Mouse (Mus musculus): Measurements from ENCODE around the gene Tfam. TPM values are rescaled to one million over a fixed set of nuclear protein-coding genes. Genes with fewer than 3 reads are reported as not detected.

The Tfam gene
- polyA plus RNA-seq, 1 experiment from 2014 or later: 74.2 TPM

DNA sequence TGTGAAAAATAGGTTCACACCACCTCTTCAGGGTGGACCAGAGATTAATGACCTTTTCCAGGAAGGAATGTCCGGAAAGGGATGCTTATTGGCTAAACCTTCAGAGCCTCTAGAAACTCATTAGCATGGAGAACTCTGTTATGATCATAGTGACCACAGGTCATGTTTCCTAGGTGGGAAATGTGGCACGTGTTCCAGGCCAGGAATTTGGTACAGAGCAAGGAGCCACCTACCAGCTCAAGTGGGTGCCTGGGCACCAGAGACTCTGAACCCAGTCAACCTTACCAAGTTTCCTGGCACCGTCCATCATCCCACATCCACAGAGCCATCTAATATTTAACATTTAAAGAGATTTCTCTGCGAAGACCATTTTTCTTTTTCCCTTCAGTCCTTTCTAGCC lies 49.4 kb downstream of the Tfam start:
- no peaks in the 10 kb centered on the region for H3K9me3 ChIP-seq (ENCODE audit: control insufficient read depth, low read length)
- no peak overlapping the region for H3K9ac ChIP-seq (ENCODE audit: low read length)
- no peak overlapping the region for H3K4me3 ChIP-seq (ENCODE audit: low read depth, low read length)
- no peak for ATAC-seq (replicated peaks; ENCODE audit: low FRiP score, low TSS enrichment, low read depth)
- no peaks in the 10 kb centered on the region for H3K27me3 ChIP-seq (replicated peaks; ENCODE audit: control insufficient read depth, insufficient read depth, low read length)
- H3K36me3 ChIP-seq (ENCODE audit: control insufficient read depth, insufficient read depth, low read length): no peaks in the 10 kb centered on the region
- no peak for DNase-seq (ENCODE audit: low spot score)
- H3K27ac ChIP-seq (ENCODE audit: low read depth): no peak overlapping the region
- no peak overlapping the region for H3K4me2 ChIP-seq (ENCODE audit: low read length)
- 77% methylated on average over 4 of the region's 4 CpGs for WGBS
- H3K4me1 ChIP-seq (replicated peaks; ENCODE audit: control insufficient read depth, insufficient read depth, low read length): no peaks in the 10 kb centered on the region; the same call in 1 of the 2 replicates

DNA sequence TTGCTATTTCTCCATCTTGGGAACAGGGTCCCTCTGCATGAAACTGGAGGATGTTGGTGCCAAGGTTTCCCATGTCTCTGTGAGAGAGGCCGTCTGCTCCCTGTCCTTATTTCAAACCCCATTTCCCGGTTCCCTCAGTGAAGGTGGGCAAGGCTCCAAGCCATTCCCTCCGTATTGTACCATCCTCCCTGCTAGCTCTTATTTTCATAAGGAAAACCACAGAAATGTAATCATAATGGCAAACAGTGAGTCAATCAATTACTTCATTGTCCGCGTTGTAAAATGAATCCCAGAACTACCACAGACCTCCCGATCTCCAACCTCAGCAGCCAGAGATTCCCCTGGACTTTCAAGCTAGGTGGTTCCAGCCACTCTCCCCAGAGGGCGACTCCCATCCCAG lies 53.0 kb downstream of the Tfam start:
- ATAC-seq (replicated peaks; ENCODE audit: low FRiP score, low TSS enrichment, low read depth) (no peak), DNase-seq (ENCODE audit: low spot score) (no peak)
- Histone ChIP-seq H3K4me1 (replicated peaks; ENCODE audit: control insufficient read depth, insufficient read depth, low read length) (no peaks in the 10 kb centered on the region; the same call in 1 of the 2 replicates), H3K27ac (ENCODE audit: low read depth) (no peak overlapping the region), H3K27me3 (replicated peaks; ENCODE audit: control insufficient read depth, insufficient read depth, low read length) (no peaks in the 10 kb centered on the region), H3K36me3 (ENCODE audit: control insufficient read depth, insufficient read depth, low read length) (no peaks in the 10 kb centered on the region), H3K4me3 (ENCODE audit: low read depth, low read length) (no peak overlapping the region), H3K4me2 (ENCODE audit: low read length) (no peak overlapping the region), H3K9me3 (ENCODE audit: control insufficient read depth, low read length) (no peaks in the 10 kb centered on the region), H3K9ac (ENCODE audit: low read length) (no peak overlapping the region)
- 78% methylated on average over 7 of the region's 7 CpGs for WGBS

- no peaks in the 10 kb centered on the region for H3K27me3 ChIP-seq (replicated peaks; ENCODE audit: control insufficient read depth, insufficient read depth, low read length)
- H3K4me1 ChIP-seq (replicated peaks; ENCODE audit: control insufficient read depth, insufficient read depth, low read length): no peaks in the 10 kb centered on the region; the same call in 1 of the 2 replicates
- WGBS: 43% methylated on average over 7 of the region's 7 CpGs
- H3K9me3 ChIP-seq (ENCODE audit: control insufficient read depth, low read length): no peaks in the 10 kb centered on the region
- no peak overlapping the region for H3K27ac ChIP-seq (ENCODE audit: low read depth)
- ATAC-seq (replicated peaks; ENCODE audit: low FRiP score, low TSS enrichment, low read depth) (peak; percentile 38; the same call in 1 of the 2 replicates), DNase-seq (ENCODE audit: low spot score) (no peak)
- no peak overlapping the region for H3K4me3 ChIP-seq (ENCODE audit: low read depth, low read length)
- H3K4me2 ChIP-seq (ENCODE audit: low read length): no peak overlapping the region
- no peak overlapping the region for H3K9ac ChIP-seq (ENCODE audit: low read length)
- no peaks in the 10 kb centered on the region for H3K36me3 ChIP-seq (ENCODE audit: control insufficient read depth, insufficient read depth, low read length)
Observed at GRCm38 (mm10) chr10:71183339-71184031, 54.6 kb downstream of the Tfam start.

DNA sequence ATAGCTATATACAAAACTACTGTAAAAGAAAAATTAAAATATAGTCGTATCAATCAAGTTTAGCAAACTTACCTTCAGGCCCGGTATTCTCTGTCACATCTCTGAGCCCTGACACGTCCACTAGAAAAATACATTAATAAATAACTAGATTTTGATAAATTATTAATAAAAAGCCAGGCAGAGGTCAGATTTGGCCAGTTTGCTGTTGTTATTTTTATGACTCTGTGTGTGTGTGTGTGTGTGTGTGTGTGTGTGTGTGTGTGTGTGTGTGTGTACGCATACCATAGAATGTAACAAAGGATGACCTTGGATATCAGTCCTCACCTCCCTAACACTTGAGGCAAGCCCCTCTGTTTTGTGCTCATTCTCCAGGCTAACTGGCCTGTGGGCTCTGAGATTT lies 56.1 kb downstream of the Tfam start:
- Histone ChIP-seq H3K9ac (ENCODE audit: low read length) (no peak overlapping the region), H3K27ac (ENCODE audit: low read depth) (no peak overlapping the region), H3K4me1 (replicated peaks; ENCODE audit: control insufficient read depth, insufficient read depth, low read length) (no peaks in the 10 kb centered on the region; the same call in 1 of the 2 replicates), H3K27me3 (replicated peaks; ENCODE audit: control insufficient read depth, insufficient read depth, low read length) (no peaks in the 10 kb centered on the region), H3K4me3 (ENCODE audit: low read depth, low read length) (no peak overlapping the region), H3K4me2 (ENCODE audit: low read length) (no peak overlapping the region), H3K36me3 (ENCODE audit: control insufficient read depth, insufficient read depth, low read length) (no peaks in the 10 kb centered on the region), H3K9me3 (ENCODE audit: control insufficient read depth, low read length) (no peaks in the 10 kb centered on the region)
- WGBS: 78% methylated on average over 4 of the region's 4 CpGs
- DNase-seq (ENCODE audit: low spot score) (no peak), ATAC-seq (replicated peaks; ENCODE audit: low FRiP score, low TSS enrichment, low read depth) (no peak)

DNA sequence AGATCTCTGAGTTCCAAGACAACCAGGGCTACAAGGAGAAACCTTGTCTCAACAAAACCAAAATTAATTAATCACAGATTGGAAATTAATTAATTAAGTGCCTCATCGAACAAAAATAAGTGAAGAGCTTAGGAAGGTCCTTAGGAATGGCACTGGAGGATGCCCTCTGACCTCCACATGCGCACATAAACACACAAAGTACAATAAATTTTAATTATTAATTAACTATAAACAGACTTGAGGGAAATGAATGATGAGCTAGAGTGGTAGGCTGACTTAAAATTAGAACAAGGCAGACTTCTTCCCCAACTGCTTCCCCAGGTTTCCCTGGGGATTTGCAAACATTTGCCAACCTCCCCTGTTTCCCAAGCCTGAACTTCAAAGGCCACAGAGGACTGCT lies 57.0 kb downstream of the Tfam start:
- H3K4me3 ChIP-seq (ENCODE audit: low read depth, low read length): no peak overlapping the region
- H3K9ac ChIP-seq (ENCODE audit: low read length): no peak overlapping the region
- no peaks in the 10 kb centered on the region for H3K36me3 ChIP-seq (ENCODE audit: control insufficient read depth, insufficient read depth, low read length)
- no peaks in the 10 kb centered on the region; the same call in 1 of the 2 replicates for H3K4me1 ChIP-seq (replicated peaks; ENCODE audit: control insufficient read depth, insufficient read depth, low read length)
- no peaks in the 10 kb centered on the region for H3K9me3 ChIP-seq (ENCODE audit: control insufficient read depth, low read length)
- no peaks in the 10 kb centered on the region for H3K27me3 ChIP-seq (replicated peaks; ENCODE audit: control insufficient read depth, insufficient read depth, low read length)
- 83% methylated on average over 2 of the region's 2 CpGs for WGBS
- ATAC-seq (replicated peaks; ENCODE audit: low FRiP score, low TSS enrichment, low read depth) (no peak), DNase-seq (ENCODE audit: low spot score) (no peak)
- no peak overlapping the region for H3K27ac ChIP-seq (ENCODE audit: low read depth)
- H3K4me2 ChIP-seq (ENCODE audit: low read length): no peak overlapping the region

DNA sequence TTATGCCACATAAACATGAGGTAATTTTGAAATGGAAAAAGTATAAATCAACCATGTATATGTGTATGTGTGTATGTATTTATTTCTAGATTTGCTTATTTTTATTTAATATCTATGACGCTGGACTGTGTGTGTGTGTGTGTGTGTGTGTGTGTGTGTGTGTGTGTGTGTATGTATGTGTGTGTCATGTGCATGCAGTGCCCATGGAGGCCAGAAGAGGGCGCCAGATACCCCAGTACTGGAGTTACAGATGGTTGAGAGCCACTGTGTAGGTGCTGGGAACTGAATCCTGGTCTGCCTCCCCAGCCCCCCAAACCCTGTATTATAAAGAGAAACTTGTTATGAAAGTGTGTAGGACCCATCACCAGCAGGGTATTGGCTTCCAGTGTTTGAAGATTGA lies 58.0 kb downstream of the Tfam start:
- DNase-seq (ENCODE audit: low spot score) (no peak), ATAC-seq (replicated peaks; ENCODE audit: low FRiP score, low TSS enrichment, low read depth) (no peak)
- H3K4me3 ChIP-seq (ENCODE audit: low read depth, low read length): no peak overlapping the region
- no peaks in the 10 kb centered on the region; the same call in 1 of the 2 replicates for H3K4me1 ChIP-seq (replicated peaks; ENCODE audit: control insufficient read depth, insufficient read depth, low read length)
- no peaks in the 10 kb centered on the region for H3K36me3 ChIP-seq (ENCODE audit: control insufficient read depth, insufficient read depth, low read length)
- H3K9ac ChIP-seq (ENCODE audit: low read length): no peak overlapping the region
- no peak overlapping the region for H3K27ac ChIP-seq (ENCODE audit: low read depth)
- no peak overlapping the region for H3K4me2 ChIP-seq (ENCODE audit: low read length)
- H3K27me3 ChIP-seq (replicated peaks; ENCODE audit: control insufficient read depth, insufficient read depth, low read length): no peaks in the 10 kb centered on the region
- 79% methylated on average over 2 of the region's 2 CpGs for WGBS
- H3K9me3 ChIP-seq (ENCODE audit: control insufficient read depth, low read length): no peaks in the 10 kb centered on the region

DNA sequence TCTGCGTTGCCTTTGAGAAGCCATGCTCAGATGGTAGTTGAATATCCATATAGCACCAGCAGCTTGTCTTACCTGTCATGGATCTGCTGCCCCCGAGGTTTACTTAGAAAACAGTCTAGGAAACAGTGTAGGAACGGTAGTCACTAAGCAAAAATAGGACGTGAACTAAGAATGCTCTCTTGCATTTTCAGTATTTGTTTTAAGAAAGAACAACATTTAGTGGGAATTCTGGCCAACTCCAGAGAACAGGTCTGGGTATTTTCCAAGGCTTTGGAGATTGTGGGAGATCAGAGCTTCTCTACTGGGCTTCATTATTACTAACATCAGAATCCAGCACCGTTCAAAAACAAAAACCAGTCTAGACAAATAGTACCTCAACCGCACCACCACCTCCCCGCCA lies 60.9 kb downstream of the Tfam start:
- H3K36me3 ChIP-seq (ENCODE audit: control insufficient read depth, insufficient read depth, low read length): no peaks in the 10 kb centered on the region
- H3K9ac ChIP-seq (ENCODE audit: low read length): no peak overlapping the region
- no peak overlapping the region for H3K4me2 ChIP-seq (ENCODE audit: low read length)
- H3K27ac ChIP-seq (ENCODE audit: low read depth): no peak overlapping the region
- no peaks in the 10 kb centered on the region for H3K4me1 ChIP-seq (replicated peaks; ENCODE audit: control insufficient read depth, insufficient read depth, low read length)
- WGBS: 84% methylated on average over 7 of the region's 7 CpGs
- DNase-seq (ENCODE audit: low spot score) (no peak), ATAC-seq (replicated peaks; ENCODE audit: low FRiP score, low TSS enrichment, low read depth) (no peak)
- no peak overlapping the region for H3K4me3 ChIP-seq (ENCODE audit: low read depth, low read length)
- 0 out of 2 replicates have a peak, but pooled peaks cover 2% of the 10 kb centered on the region for H3K9me3 ChIP-seq (ENCODE audit: control insufficient read depth, low read length)
- H3K27me3 ChIP-seq (replicated peaks; ENCODE audit: control insufficient read depth, insufficient read depth, low read length): no peaks in the 10 kb centered on the region

DNA sequence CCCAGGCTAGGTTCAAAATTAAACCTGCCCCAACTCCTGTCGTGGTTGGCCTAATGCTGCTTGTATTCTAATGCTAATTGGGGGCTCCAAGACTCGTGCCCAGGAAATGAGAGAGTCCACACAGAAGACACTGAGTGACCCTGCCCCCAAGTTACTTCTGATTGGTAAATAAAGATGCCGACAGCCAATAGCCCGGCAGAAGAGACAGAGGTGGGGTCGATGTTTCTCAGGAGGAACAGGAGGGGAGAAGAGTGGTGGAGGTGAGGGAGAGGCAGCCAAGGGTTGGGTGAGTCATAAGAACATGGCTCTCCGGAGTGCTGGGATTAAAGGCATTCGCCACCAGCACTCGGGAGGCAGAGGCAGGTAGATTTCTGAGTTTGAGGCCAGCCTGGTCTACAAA lies 61.7 kb downstream of the Tfam start:
- H3K9me3 ChIP-seq (ENCODE audit: control insufficient read depth, low read length): 0 out of 2 replicates have a peak, but pooled peaks cover 2% of the 10 kb centered on the region

More for the DNA sequence above, 61.7 kb downstream of the Tfam start:
- Histone ChIP-seq H3K4me1 (replicated peaks; ENCODE audit: control insufficient read depth, insufficient read depth, low read length) (no peaks in the 10 kb centered on the region), H3K27me3 (replicated peaks; ENCODE audit: control insufficient read depth, insufficient read depth, low read length) (no peaks in the 10 kb centered on the region), H3K4me2 (ENCODE audit: low read length) (no peak overlapping the region), H3K4me3 (ENCODE audit: low read depth, low read length) (no peak overlapping the region), H3K36me3 (ENCODE audit: control insufficient read depth, insufficient read depth, low read length) (no peaks in the 10 kb centered on the region), H3K9ac (ENCODE audit: low read length) (no peak overlapping the region), H3K27ac (ENCODE audit: low read depth) (no peak overlapping the region)
- DNase-seq (ENCODE audit: low spot score) (no peak), ATAC-seq (replicated peaks; ENCODE audit: low FRiP score, low TSS enrichment, low read depth) (no peak)
- 79% methylated on average over 8 of the region's 8 CpGs for WGBS
